Mouse (Mus musculus): Measurements from ENCODE around the gene Pawr. TPM values are rescaled to one million over a fixed set of nuclear protein-coding genes. Genes with fewer than 3 reads are reported as not detected.

The Pawr gene
- polyA plus RNA-seq, 1 experiment = not detected

GRCm38 (mm10) chr10:108455883-108456282 lies 124.0 kb downstream of the Pawr start:
- no peak for TF ChIP-seq POLR2A (IDR thresholded peaks at IDR 0.05; ENCODE audit: insufficient read depth, low read depth, low read length)
- no peak for TF ChIP-seq CTCF (IDR thresholded peaks at IDR 0.05; ENCODE audit: insufficient read depth, low read depth, low read length)
- 92% methylated on average over 2 of the region's 2 CpGs for WGBS
- Histone ChIP-seq H3K4me1 (ENCODE audit: control insufficient read depth, insufficient read depth, low read length) (no peaks in the 10 kb centered on the region), H3K27ac (ENCODE audit: insufficient read depth, low read depth, low read length) (no peak overlapping the region), H3K4me3 (ENCODE audit: insufficient read depth, low read depth, low read length) (no peak overlapping the region)

- Histone ChIP-seq H3K4me1 (ENCODE audit: control insufficient read depth, insufficient read depth, low read length) (no peaks in the 10 kb centered on the region), H3K4me3 (ENCODE audit: insufficient read depth, low read depth, low read length) (no peak overlapping the region), H3K27ac (ENCODE audit: insufficient read depth, low read depth, low read length) (no peak overlapping the region)
- WGBS = 100% methylated on average over 2 of the region's 2 CpGs
- no peak for TF ChIP-seq POLR2A (IDR thresholded peaks at IDR 0.05; ENCODE audit: insufficient read depth, low read depth, low read length)
- TF ChIP-seq CTCF (IDR thresholded peaks at IDR 0.05; ENCODE audit: insufficient read depth, low read depth, low read length) = no peak
Observed at GRCm38 (mm10) chr10:108457054-108457453, 125.1 kb downstream of the Pawr start.

DNA sequence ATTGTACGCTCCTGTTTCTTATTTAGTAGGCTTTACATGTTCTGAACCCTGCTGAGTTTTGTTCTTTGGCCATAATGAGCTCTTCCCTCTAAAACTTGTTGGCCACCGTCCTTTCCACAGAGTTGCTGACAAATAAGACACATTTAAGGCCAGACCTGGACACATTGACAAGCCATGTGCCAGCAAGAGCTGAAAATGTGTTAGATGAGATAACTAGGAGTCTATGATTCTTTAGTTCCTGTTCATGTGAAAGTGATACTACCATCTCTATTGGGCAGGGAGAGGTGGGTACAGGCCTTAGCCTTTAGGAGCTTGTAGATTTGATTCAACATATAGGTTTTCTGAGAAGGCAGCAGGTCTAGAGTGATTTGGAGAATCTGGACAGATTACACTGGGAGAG lies 129.9 kb downstream of the Pawr start:
- no peaks in the 10 kb centered on the region for H3K4me1 ChIP-seq (ENCODE audit: control insufficient read depth, insufficient read depth, low read length)
- 68% methylated on average over 2 of the region's 2 CpGs for WGBS
- H3K27ac ChIP-seq (ENCODE audit: insufficient read depth, low read depth, low read length) = no peak overlapping the region
- H3K4me3 ChIP-seq (ENCODE audit: insufficient read depth, low read depth, low read length) = no peak overlapping the region
- TF ChIP-seq POLR2A (IDR thresholded peaks at IDR 0.05; ENCODE audit: insufficient read depth, low read depth, low read length) = no peak
- TF ChIP-seq CTCF (IDR thresholded peaks at IDR 0.05; ENCODE audit: insufficient read depth, low read depth, low read length) = no peak

Other genes starting within 250 kb of the Pawr start
- 106 and 194 TPM in 2 replicates for gene Ppp1r12a, start 169.9 kb upstream of the Pawr start, polyA plus RNA-seq (2012; ENCODE audit: insufficient read depth, insufficient read length, low replicate concordance, missing spikeins)